25 mouse cellular contexts compared by ENCODE assay signal in genomic region chr1:45931127-45931526, GRCm38 (mm10). TPM values are rescaled to one million over a fixed set of nuclear protein-coding genes. Genes with fewer than 3 reads are reported as not detected.
DNase-seq lines count a peak whose midpoint lies in the region; ATAC-seq and TF ChIP-seq lines count a peak whose summit lies in the region.
"Had no signal": no experiment of that assay in that cellular context is flagged by ENCODE, and none has a peak within 500 bp of the region (broad histone marks: within the 10 kb centered on the region; RNA-seq: fewer than 3 reads in every experiment).

No protein-coding gene starts in this region.

- no peaks in the 10 kb centered on the region for H3K36me3 ChIP-seq in heart, postnatal 0 days (replicated peaks; ENCODE audit: control insufficient read depth, insufficient read depth, low read length)
- H3K36me3 ChIP-seq in liver, embryonic 14.5 days (replicated peaks; ENCODE audit: control insufficient read depth, insufficient read depth, low read depth) = no peaks in the 10 kb centered on the region
- no peaks in the 10 kb centered on the region for H3K36me3 ChIP-seq in C2C12 (ENCODE audit: control insufficient read depth, insufficient read depth)
- H3K36me3 ChIP-seq: embryonic facial prominence, embryonic 15.5 days; heart, embryonic 10.5 days; limb, embryonic 10.5 days; liver, embryonic 15.5 days had no signal

- no peaks in the 10 kb centered on the region for H3K79me2 ChIP-seq in C2C12 (ENCODE audit: control insufficient read depth, insufficient read depth)

- H3K4me2 ChIP-seq in heart, postnatal 0 days (ENCODE audit: low read depth, low read length) = no peak overlapping the region
- H3K4me2 ChIP-seq in liver, embryonic 14.5 days (ENCODE audit: low read depth) = no peak overlapping the region
- H3K4me2 ChIP-seq: embryonic facial prominence, embryonic 15.5 days; hindbrain, embryonic 14.5 days; liver, embryonic 15.5 days had no signal

- DNase-seq in heart, postnatal 0 days (ENCODE audit: low spot score) = no peak
- no peak for DNase-seq in heart, postnatal 10 days
- no peak for DNase-seq in liver, embryonic 14.5 days (ENCODE audit: low read depth in 3 of 3, low spot score in 3 of 3)
- no peak for DNase-seq in liver
- no peak for DNase-seq in right cerebral cortex, postnatal 25 days
- DNase-seq: B cell, adult 2 months; cerebellum, adult 2 months; cerebellum, postnatal 36 days; heart, postnatal 14 days; thymus, postnatal 25 days had no signal

- H3K4me1 ChIP-seq in heart, postnatal 0 days (ENCODE audit: control insufficient read depth, insufficient read depth) = no peaks in the 10 kb centered on the region
- peaks cover 14 to 15% of the 10 kb centered on the region in 2 experiments for H3K4me1 ChIP-seq in liver, embryonic 14.5 days (replicated peaks; ENCODE audit: control insufficient read depth in 2 of 2, insufficient read depth in 2 of 2, low read length in 1 of 2)

- H3K27ac ChIP-seq in heart, postnatal 0 days (ENCODE audit: low read depth) = no peak overlapping the region
- H3K27ac ChIP-seq in liver, embryonic 14.5 days = no peak overlapping the region
- H3K27ac ChIP-seq: embryonic facial prominence, embryonic 15.5 days; heart, embryonic 10.5 days; hindbrain, embryonic 14.5 days; limb, embryonic 10.5 days; liver, embryonic 15.5 days had no signal

- intact Hi-C loops in heart, postnatal 10 days (cut with DNase I) = no loop called here

- no peak overlapping the region for H3K4me3 ChIP-seq in heart, postnatal 0 days (ENCODE audit: low read depth, low read length)
- no peak overlapping the region for H3K4me3 ChIP-seq in liver, embryonic 14.5 days (ENCODE audit: insufficient read depth in 1 of 2, low read depth in 2 of 2, low read length in 2 of 2)
- H3K4me3 ChIP-seq in C2C12 (ENCODE audit: insufficient read depth, poor library complexity, severe bottlenecking) = no peak overlapping the region
- H3K4me3 ChIP-seq: embryonic facial prominence, embryonic 15.5 days; heart, embryonic 10.5 days; limb, embryonic 10.5 days; liver, embryonic 15.5 days had no signal

- no peak for TF ChIP-seq EP300 in heart, postnatal 0 days (IDR thresholded peaks at IDR 0.05; ENCODE audit: low read depth)
- no peak for TF ChIP-seq EP300 in liver, embryonic 14.5 days (IDR thresholded peaks at IDR 0.05; ENCODE audit: low read depth)

- no peak for ATAC-seq in heart, postnatal 0 days (ENCODE audit: insufficient read depth, low read depth)
- no peak for ATAC-seq in liver, embryonic 14.5 days (ENCODE audit: insufficient read depth)
- ATAC-seq in megakaryocyte progenitor cell, adult 5-6 weeks (replicated peaks; ENCODE audit: poor library complexity) = peak; percentile 36; the same call in 1 of the 2 replicates
- ATAC-seq: forebrain, embryonic 16.5 days; intestine, embryonic 16.5 days had no signal

- H3K27me3 ChIP-seq in heart, postnatal 0 days (ENCODE audit: control insufficient read depth, insufficient read depth, low read length) = 0 out of 2 replicates have a peak, but pooled peaks cover 5% of the 10 kb centered on the region
- H3K27me3 ChIP-seq in liver, embryonic 14.5 days (ENCODE audit: control insufficient read depth, insufficient read depth, low read length) = no peaks in the 10 kb centered on the region
- H3K27me3 ChIP-seq in C2C12 (ENCODE audit: control insufficient read depth, insufficient read depth, insufficient read length) = no peaks in the 10 kb centered on the region
- H3K27me3 ChIP-seq: liver, embryonic 15.5 days had no signal

- no peaks in the 10 kb centered on the region for H3K79me3 ChIP-seq in C2C12 (ENCODE audit: low read depth)

- no peak overlapping the region for H3K9ac ChIP-seq in heart, postnatal 0 days (replicated peaks; ENCODE audit: low read depth, low read length)
- no peak overlapping the region for H3K9ac ChIP-seq in liver, embryonic 14.5 days (replicated peaks)
- H3K9ac ChIP-seq: embryonic facial prominence, embryonic 15.5 days; hindbrain, embryonic 14.5 days; liver, embryonic 15.5 days had no signal

- H3ac ChIP-seq in C2C12 (ENCODE audit: control insufficient read depth, insufficient read length, low read depth) = no peak overlapping the region

- no peaks in the 10 kb centered on the region for H3K9me3 ChIP-seq in heart, postnatal 0 days (replicated peaks; ENCODE audit: control insufficient read depth, low read length)
- H3K9me3 ChIP-seq in liver, embryonic 14.5 days (ENCODE audit: control insufficient read depth, low read length) = no peaks in the 10 kb centered on the region
- H3K9me3 ChIP-seq: embryonic facial prominence, embryonic 15.5 days; heart, embryonic 10.5 days; limb, embryonic 10.5 days; liver, embryonic 15.5 days had no signal

- peak; percentile 59 for TF ChIP-seq CTCF in heart, postnatal 0 days (IDR thresholded peaks at IDR 0.05; ENCODE audit: low read depth)
- TF ChIP-seq CTCF in liver, embryonic 14.5 days (IDR thresholded peaks at IDR 0.05; ENCODE audit: low read depth) = peak; percentile 57
- TF ChIP-seq CTCF in C2C12 (IDR thresholded peaks at IDR 0.05; ENCODE audit: control insufficient read depth, insufficient read depth, insufficient read length) = peak; percentile 8

TF ChIP-seq in C2C12, 6 proteins besides CTCF, POLR2A, EP300 and RAD21:
- no peak for TF ChIP-seq FOSL1 (IDR thresholded peaks at IDR 0.05; ENCODE audit: insufficient read depth, low read length, poor library complexity, severe bottlenecking)
- no peak for TF ChIP-seq MYOG (IDR thresholded peaks at IDR 0.05; ENCODE audit: control insufficient read depth, extremely low read depth, insufficient read length)
- TF ChIP-seq USF1 (IDR thresholded peaks at IDR 0.05; ENCODE audit: low read depth) = no peak
- no peak for TF ChIP-seq MYOD1 (IDR thresholded peaks at IDR 0.05; ENCODE audit: control insufficient read depth, insufficient read length, low read depth)
- TF ChIP-seq CEBPB (IDR thresholded peaks at IDR 0.05; ENCODE audit: low read depth) = no peak
- no peak for TF ChIP-seq MAX (IDR thresholded peaks at IDR 0.05)

RNA-seq across cellular contexts. Expression of gene Slc40a1, which starts 4.8 kb away (rescaled TPM):
- total RNA-seq in heart, postnatal 0 days (2014; rRNA removed; ENCODE audit: low replicate concordance) = 7.1 and 9.5 TPM in 2 replicates
- 16.9 and 19.1 TPM in 2 replicates for polyA plus RNA-seq in heart, postnatal 0 days (2015; fragmentation: Nextera tagmentation; extraction: Ambion mirVana)
- 10 to 100 TPM; 15.2 to 19.4 TPM for total RNA-seq in heart, postnatal 10 days (2021)
- polyA plus RNA-seq in liver, embryonic 14.5 days (2012; rRNA removed) = 37.3 and 43.8 TPM in 2 replicates
- polyA plus RNA-seq in liver, embryonic 14.5 days (2014; fragmentation: Nextera tagmentation; extraction: Ambion mirVana) = 121 and 124 TPM in 2 replicates
- polyA plus RNA-seq in C2C12 (2012; fragmentation: generic; extraction: Trizol) = 0.94 TPM
- total RNA-seq in megakaryocyte progenitor cell, adult 5-6 weeks (2015) = 26.6 and 38.3 TPM in 2 replicates
- 25.5 and 38.6 TPM in 2 replicates for total RNA-seq in megakaryocyte progenitor cell, adult 5-6 weeks (2017)

RNA-seq across cellular contexts. Expression of gene Gm5269, which starts 41.1 kb away (rescaled TPM):
- not detected in 2 replicates for total RNA-seq in heart, postnatal 0 days (2014; rRNA removed; ENCODE audit: low replicate concordance)
- polyA plus RNA-seq in heart, postnatal 0 days (2015; fragmentation: Nextera tagmentation; extraction: Ambion mirVana) = not detected in 2 replicates
- total RNA-seq in heart, postnatal 10 days (2021) = not detected
- polyA plus RNA-seq in liver, embryonic 14.5 days (2012; rRNA removed) = 0.25 TPM in 1 of 2 replicates, not detected in the other
- polyA plus RNA-seq in liver, embryonic 14.5 days (2014; fragmentation: Nextera tagmentation; extraction: Ambion mirVana) = not detected in 2 replicates
- not detected for polyA plus RNA-seq in C2C12 (2012; fragmentation: generic; extraction: Trizol)
- total RNA-seq in megakaryocyte progenitor cell, adult 5-6 weeks (2015) = not detected in 2 replicates
- total RNA-seq in megakaryocyte progenitor cell, adult 5-6 weeks (2017) = not detected in 2 replicates
- total RNA-seq: gastrocnemius, postnatal 4 days; heart, postnatal 14 days; layer of hippocampus, adult 18-20 months; left cerebral cortex, adult 18-20 months had no signal
- polyA plus RNA-seq: cerebellum, adult 2 months; embryonic facial prominence, embryonic 15.5 days; forebrain, embryonic 16.5 days; heart, embryonic 10.5 days; hindbrain, embryonic 14.5 days; intestine, embryonic 16.5 days; kidney, embryonic 16.5 days; limb, embryonic 10.5 days; liver, embryonic 15.5 days; neural tube, embryonic 11.5 days; small intestine, adult 2 months had no signal

Comparison
In these comparisons a context has a peak if more than half of its experiments do, and no peak if none do; other contexts are left out.
1. CTCF ChIP-seq: peak in every context shown above with its lines; median percentile 59 in heart, postnatal 0 days; 57 in liver, embryonic 14.5 days; 8 in C2C12.